Mouse (Mus musculus): ENCODE measurements around the gene Manba.

DNA sequence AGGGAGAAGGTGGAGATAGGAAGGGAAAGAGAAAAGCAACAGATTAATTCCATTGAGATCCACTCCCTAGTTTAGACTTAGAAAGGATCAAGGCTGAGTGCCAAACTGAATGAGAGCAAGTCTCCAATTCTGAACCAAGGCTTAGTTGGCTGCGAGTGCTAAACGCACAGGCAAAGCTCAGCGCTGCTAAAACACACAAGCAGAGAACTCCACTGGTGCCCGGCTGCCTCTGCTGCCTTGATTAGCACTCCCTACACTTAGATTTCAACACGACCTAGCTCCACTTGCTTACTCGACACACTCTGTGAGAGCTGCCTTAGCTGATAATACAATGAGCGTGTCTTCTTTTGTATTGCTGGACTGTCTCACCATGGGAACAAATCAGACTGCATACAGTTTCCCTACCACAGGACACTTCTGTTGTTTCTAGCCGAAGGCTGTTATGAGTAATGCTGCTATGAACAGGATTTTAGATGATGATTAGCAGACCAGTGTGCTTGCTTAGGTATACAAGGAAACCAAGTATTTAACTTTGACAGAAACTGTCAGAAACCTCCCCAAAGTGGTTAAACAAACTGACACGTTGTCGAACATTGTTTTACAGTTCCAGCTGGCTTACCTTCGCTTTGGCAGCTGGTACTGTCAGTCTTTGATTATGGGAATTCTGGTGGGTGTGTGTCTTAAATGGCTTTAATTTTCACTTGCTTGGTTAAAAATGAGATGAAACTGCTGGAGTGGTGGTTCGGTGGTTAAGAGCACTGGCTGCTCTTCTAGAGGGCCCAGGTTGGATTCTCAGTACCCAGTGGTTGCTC is 71.6 kb downstream of the Manba start:
- TF ChIP-seq GATA1 (IDR thresholded peaks at IDR 0.05; ENCODE audit: borderline replicate concordance, low read length) (no peak), FLI1 (IDR thresholded peaks at IDR 0.05; ENCODE audit: low read length) (no peak)

Measured in megakaryocyte, embryonic 14.5 days (primary cell).